Mouse (Mus musculus): ENCODE measurements at regions not wholly inside any gene's neighbourhood (a gene's known extent, or its start where the extent isn't known, plus 50 kb on each side); places are given as distances from the start of the nearest gene placed in this dataset.
A peak's percentile ranks its signal among the peaks of the same experiment; 100 is the strongest.

DNA sequence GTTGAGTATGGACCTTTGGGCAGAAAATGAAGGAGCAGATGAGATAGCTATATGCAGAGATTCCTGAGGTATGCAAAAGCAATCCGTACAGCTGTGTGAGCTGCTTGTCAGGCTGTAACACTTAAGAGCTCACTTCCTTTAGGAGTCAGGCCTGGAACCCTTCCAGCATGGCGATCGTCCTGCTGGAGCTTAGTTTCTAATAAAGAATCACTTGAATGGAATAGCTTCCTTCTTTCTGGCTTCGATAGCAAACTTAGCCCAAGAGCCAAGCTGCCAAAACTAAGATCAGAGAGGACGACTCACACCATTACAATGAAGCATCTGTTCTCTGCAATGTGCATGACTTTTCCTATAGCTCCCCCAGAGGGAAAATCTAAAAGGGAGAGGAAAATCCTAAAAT, 253.4 kb upstream of the Amot start:
- peak; percentile 8 for DNase-seq (ENCODE audit: low read depth, low spot score)

- no peak for DNase-seq (ENCODE audit: low read depth, low spot score)
Measured at GRCm38 (mm10) chrX:145753427-145753826, 248.4 kb upstream of the Amot start.

All from brain, embryonic 18.5 days (tissue).